Mouse (Mus musculus) layer of hippocampus, postnatal 14 days (tissue): Measurements from ENCODE around the gene Mcm6. TPM values are rescaled to one million over a fixed set of nuclear protein-coding genes. Genes with fewer than 3 reads are reported as not detected.

Experiments
- DNase-seq, 2 experiments: peaks; one replicate each; pipeline ENCODE4 v3.0.0; 2021 to 2022; ENCODE audit warnings: low spot score in 2 of 2, mixed read lengths in 1 of 2
- long read RNA-seq, 2 experiments: library from polyadenylated mRNA; stranded (forward); transcript quantifications; one replicate each; pipeline ENCODE4 v2.0.0; 2021
- total RNA-seq, 2 experiments: library from RNA; stranded (reverse); gene quantifications; 2 replicates each; pipeline ENCODE4 v1.2.3; 2021

The Mcm6 gene
- total RNA-seq: 10 to 100 TPM; 11.2 to 14.1 TPM
- long read RNA-seq, experiment 1, full-length matches to known transcripts: 22 of 25 reads
- long read RNA-seq, experiment 1, partial matches to known transcripts: 1 of 25 reads
- long read RNA-seq, experiment 1, other reads (novel, unspliced or antisense): 2 of 25 reads
- long read RNA-seq, experiment 2, transcript Mcm6-201 (17 exons, 2,910 nt): major isoform, 31 of 33 reads
- long read RNA-seq, experiment 2, partial matches to known transcripts: 0 of 33 reads
- long read RNA-seq, experiment 2, other reads (novel, unspliced or antisense): 2 of 33 reads

DNA sequence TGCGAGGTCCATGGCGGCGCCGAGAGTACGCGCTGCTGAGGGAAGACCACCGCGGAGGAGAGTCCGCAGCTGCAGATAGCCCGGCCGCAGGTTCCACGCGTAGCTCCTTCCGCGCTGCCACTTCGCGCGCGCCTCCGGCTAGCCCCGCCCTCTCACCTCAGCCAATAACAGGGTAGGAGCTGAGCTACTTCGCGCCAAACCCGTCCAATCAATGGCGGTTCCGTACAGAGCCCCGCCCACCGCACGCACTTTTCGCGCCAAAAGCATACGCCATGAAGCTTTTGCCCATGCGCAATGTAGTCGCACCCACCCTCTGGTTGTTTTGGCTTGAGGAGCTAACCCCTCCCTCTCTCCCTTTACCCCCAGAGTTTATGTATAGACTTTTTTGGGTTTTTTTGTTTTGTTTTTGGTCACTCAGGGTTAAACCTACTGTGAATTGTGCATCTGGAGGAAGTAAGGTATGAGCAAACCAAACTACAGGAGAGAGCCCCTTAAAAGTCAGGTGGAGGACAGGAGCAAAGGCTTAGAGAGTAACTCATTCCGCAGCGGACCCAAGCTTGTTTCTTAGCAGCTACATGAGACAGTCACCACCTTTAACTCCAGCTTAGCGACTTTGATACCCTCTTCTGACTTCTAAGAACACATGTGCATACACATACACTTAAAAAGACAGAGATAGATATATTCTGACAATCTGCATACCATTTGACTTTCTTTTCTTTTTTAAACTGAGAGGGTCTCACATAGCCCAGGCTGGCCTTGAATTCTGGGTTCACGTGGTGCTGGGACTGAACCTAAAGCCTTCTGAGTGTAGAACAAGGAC is at the start of gene Mcm6:
Mcm6 (minus strand) TSS at position 111 of the 823 bp plus-strand sequence.
- DNase-seq: peak; percentile 90 to 95

DNA sequence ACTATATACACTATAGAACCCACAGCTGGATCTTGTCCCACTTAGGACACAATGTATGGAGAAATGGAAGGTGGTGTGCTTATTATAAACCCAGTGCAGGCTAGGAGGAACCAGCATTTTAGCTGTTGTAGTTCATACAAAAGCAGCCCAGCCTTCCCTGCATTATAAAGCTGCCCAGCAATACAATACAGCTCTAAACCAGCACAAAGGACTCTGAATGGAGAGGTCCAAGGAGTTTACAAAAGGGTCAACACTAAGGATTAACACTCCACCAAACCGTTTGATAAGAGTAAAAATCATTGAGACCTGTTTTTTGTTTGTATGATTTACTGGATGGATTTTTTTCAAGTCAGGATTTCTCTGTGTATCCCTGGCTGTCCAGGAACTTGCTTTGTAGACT is 47.4 kb upstream of the Mcm6 start:
- no peak for DNase-seq

DNA sequence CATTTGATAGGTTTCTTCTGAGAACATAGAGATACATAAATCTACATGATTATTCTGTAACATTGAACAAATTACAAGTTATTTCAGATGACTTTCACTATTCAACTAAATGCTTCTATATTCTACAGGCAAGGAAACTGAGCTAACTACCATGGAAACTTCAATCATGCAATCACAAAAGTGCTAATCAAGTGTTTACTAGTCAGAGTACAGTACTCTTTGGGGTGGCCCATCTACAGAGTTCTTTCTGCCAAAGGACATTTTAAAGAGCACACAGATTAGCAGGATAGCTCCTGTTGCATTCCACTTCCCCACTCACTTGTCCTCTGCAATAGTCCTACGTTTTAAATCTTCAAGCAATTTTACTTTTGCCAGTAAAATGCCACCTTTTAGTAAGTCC is 46.2 kb upstream of the Mcm6 start:
- DNase-seq: no peak

DNA sequence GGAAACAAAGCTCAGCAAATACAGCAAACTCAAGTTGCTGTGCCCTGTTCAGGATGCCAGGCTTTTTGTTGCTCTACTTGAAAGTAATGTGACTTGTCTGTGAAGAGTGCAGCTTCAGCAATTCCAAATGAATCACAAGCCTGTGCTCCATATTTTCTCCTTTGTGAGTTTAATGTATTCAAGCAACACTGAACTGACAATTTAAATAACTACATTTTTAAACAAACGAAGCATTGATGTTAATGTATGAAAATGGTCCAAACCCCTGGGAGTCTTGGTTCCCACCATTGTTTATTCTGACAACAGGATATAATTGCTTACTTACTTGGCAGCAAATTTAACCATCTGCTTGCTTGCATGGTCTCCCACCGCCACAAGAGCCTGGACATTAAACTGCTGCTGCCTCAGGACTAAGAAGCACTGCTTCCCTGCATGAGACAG is 45.6 kb upstream of the Mcm6 start:
- peak in 1 of 2 experiments; percentile 18 for DNase-seq

DNA sequence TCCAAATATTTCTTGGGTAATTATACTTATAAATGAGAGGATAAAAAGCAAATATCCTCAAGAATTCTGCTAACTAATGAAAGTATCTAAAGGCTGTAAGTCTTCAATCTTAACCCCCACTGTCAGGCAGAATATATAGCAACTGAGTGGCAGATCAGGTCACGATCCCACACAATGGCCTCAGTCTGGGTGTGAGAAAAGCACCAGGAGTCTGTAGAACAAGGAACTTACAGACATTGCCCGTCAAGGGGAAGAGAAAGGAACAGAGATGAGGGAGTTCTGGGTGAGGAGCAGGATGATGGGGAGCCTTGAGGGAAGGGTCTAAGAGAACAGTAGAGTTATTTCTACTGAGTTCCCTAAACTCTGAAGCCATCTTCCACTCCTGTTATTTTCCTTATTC is 41.5 kb upstream of the Mcm6 start:
- DNase-seq: no peak

DNA sequence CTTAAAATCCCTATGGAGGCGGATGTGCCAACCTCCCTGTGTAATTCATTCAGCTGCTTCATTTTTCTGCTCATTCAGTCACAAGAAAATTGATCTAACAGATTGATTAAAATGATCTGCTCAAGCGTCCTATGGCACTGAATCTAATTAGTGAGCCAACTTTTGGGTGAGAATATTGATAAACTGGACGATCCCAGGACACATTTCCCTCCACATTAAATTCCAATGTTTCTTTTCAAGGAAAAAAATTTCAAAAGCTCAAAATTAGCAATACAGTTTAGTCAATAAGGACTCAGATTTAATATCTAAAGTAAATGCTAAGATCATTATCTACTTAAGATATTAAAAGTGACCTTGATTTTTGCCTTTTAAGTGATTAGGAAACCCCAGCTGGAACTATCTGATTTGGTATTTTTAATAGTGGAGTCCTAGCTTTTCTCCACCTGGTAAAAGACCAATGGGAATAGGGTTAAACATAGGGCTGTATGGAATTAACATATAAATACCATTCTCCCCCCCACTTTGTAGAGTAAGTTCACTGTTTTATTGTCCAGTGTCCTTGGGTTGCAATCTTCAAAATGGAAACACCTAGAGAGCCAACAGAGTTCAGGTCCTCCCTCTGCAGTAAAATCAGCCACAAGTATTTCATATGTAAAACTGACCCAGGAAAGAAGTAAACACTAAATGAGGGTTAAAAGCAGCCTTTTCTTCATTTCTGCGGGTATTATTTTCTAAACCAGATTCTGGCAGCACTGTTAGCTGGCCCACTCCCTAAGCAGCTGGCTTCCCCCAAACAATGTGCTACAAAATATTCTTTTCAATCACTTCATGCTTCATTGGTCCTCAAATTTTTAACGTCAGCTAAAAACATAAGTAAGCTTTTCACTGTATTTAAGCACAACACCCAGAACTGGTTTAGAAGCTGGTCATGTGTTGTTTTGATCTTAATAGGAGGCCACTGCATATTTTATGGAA is 40.8 kb upstream of the Mcm6 start:
- peak in 1 of 2 experiments; percentile 16 for DNase-seq

DNA sequence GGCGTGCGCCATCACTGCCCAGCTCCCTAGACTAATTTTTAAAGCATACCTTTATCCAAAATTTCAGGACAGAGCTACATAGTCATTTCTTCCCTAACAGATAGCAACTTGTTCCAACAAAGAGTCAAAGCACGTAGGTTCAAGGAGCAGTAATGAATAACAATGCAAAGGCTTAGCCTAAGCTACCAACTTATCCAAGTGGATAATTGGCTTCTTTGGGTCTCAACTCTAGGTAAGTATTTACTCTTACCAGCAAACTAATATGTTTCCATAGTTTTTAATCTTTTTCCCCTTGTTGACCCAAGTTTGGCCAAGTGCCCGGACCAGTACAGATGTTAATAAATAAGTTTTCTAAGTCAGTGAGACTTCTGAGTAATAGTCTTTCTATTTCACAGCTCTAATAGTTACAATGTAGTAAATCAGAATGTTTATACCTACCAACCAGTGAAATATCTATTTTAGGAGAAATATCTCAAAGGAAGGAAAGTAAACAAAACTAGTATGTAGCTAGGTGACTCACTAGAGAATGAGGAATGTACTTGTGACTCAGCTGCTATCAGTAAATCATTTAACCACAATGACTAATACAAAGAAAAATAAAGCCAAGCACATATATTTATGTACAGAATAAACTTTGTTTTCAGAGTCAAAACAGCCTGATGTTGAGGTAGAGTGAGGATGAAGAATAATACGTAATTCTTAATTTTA is 39.4 kb upstream of the Mcm6 start:
- DNase-seq: no peak

DNA sequence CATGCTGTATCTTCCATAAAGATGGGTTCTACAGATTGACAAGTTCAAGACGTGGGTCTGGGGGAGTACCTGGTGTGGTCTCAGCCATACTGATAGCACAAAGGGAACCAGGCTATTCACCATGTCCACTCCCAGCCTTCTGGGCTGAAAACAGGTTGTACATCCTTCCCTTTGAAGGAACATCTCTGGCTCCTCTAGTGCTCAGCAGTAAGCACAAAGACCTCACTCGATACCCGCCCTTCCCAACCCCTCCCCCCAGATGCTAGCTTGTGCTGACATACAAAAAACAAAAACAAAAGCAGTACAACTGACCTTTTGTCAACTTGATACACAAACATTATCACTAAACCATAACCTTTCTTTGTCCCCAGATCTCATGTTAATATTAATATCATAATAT is 35.2 kb upstream of the Mcm6 start:
- DNase-seq: no peak

DNA sequence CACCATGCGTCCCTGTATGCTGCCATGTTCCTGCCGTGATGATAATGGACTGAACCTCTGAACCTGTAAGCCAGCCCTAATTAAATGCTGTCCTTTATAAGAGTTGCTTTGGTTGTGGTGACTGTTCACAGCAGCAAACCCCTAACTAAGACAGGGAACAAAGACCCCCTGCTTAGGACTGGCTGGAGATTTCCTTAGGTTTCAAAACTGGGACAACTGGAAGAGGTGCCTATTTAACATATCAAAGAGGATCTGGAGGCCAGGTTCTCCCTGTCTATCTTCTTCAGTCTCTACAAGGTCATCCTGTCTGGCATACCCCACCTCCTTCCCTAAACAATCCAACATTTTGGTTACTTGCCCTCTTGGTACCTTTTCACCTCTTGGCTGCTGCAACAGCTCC is 32.9 kb upstream of the Mcm6 start:
- no peak for DNase-seq

DNA sequence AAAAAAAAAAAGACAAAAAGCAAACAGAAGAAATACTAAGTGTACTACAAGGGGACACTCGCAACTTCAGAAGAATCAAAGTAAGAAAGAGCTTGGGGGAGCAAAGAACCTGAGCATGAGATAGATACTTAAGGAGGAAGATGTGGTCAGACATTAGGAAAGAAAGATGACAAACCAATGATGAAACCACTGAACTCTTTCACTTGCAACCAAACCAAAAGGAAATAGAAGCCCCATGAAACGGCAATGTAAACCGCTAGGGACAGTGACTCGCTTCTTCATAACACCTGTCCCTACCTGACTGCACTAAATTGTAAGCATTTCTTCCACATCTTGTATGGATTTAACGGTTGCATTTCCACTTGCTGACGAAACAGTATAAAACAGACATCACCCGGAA is 27.0 kb upstream of the Mcm6 start:
- DNase-seq: no peak

DNA sequence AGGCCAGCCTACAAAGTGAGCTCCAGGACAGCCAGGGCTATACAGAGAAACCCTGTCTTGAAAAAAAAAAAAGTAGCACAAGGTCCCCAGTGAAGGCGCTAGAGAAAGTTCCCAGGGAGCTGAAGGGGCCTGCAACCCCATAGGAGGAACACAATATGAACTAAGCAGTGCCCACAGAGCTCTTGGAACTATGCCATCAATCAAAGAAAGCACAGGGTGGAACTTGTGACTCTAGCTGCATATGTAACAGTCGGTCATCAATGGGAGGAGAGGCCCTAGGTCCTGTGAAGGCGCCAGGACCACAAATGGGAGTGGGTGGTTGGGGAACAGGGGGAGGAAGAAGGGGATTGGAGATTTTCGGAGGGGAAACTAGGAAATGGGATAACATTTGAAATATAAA is 17.4 kb upstream of the Mcm6 start:
- no peak for DNase-seq

DNA sequence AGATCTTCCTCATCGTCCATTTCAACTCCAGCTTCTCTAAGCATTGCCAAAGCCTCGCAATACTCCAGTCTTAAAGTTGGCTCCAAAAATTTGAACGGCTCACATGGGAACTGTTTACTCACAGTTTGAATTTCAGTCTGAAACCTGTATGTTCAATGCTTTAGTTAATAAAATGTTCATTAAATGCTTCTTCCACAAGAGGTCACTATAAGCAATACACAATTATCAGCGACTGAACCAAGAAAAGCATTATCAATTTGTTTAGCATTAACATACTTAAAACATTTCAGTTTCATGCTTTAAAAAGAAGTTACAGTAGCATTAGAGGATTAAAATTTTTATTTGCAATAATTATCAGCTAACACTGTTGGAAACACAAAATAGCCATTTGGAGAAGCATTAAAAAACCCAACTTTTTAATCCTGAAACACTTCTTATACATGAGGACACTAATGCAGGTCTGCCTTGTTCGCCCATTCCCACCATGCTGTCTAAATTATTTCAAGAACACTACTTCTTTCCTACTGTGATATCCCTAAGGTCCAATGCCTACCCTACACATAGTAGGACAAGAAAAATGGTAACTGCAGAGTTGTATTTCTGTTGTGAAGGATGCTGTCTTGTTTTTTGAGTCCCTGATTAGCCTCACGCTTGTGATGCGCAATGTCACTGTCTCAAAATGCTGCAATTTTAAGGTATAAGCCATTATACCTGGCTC is 12.8 kb upstream of the Mcm6 start:
- peak in 1 of 2 experiments; percentile 40 for DNase-seq

DNA sequence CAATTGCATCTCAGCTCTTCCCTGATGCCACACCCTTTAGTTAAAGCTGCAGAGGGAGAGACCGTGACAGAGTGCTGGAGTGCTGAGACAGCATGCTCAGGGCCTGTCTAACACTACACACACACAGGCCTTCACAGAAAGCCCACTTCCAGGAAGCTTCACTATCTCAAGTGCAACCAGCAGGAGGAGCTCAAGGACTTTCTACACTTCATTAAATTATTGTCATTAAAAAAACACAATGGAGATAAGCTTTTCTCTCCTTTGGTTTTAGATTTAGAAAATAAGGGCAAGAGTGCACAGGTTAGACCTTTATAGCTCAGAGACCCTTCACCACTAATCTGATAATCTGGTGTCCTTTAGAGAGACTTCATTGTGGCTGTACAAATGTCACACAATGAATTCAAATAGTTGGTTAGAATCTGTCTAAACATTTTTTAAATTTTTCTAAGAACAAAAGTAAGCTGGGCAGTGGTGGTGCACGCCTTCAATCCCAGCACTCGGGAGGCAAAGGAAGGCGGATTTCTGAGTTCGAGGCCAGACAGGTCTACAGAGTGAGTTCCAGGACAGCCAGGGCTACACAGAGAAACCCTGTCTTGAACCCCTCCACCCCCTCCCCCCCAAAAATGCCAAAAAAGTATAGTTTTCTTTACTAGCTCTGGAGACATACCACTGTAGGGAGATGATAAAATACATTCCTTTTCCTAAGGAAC is 9.4 kb upstream of the Mcm6 start:
- peak; percentile 46 to 74 for DNase-seq

DNA sequence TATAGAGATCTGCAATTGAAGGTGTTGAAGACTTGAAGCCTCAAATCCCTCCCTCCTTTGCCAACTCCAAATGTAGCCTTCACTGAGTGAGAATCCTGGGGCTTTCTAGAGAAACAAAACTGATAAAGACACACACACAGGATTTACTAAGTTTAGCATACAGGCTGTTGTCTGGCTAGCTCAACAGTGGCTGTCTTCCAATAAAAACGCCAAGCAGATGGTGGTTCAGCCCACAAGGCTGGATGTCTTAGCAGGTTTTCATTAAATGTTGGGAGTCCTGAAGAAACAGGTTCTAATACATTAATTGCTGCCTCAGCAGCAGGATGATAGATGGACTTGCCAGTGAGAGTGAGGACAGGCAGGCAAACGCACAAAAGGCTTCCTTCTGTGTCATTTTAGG is 1.1 kb upstream of the Mcm6 start:
- DNase-seq: peak; percentile 15 to 35

DNA sequence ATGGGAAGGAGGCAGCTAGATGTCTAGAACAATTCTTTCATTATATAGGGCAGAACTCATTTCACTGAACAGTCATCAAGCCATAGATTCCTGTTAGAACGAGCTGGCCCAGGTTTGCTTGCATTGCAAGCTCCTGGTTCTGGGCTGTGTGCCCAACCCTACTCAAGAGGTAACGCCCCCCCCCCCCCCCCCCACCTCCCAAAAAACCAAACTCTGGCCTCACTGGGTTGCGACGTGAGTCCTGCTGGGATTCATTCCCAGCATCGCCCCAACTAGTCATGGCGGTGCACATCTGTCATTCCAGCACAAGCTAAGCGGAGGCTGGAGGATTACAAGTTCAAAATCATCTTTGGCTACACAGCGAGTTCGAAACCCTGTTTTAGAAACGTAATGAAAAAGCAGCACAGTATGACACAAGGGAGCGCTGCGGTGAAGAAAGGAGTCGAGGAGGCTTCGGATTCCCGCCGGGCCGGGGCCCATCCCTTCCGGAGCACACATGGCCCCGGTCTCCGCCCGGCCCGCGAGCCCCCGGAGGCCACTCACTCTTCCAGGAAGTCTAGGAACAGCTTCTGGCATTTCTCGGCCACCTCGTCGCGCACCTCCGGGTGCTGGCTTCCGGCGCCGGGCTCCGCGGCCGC is 429 bp downstream of the Mcm6 start:
- no peak for DNase-seq

DNA sequence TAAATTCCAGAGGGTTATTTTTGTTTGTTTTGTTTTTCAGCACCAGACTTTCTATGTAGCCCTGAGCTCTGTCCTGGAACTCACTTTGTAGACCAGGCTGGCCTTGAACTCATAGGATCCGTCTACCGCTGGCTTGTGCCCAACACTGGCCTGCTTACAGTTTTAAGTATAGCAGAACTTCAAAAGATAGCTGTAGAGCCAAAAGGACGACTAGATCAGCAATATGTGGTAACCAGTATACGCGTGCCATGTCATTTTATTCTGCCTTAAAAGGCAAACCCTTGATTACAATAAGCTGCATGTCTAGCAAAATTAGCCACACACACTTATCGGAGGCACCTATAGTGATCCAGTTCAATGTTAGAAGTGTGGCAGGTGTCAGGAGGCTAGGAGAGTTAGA is 1.2 kb downstream of the Mcm6 start:
- DNase-seq: no peak

DNA sequence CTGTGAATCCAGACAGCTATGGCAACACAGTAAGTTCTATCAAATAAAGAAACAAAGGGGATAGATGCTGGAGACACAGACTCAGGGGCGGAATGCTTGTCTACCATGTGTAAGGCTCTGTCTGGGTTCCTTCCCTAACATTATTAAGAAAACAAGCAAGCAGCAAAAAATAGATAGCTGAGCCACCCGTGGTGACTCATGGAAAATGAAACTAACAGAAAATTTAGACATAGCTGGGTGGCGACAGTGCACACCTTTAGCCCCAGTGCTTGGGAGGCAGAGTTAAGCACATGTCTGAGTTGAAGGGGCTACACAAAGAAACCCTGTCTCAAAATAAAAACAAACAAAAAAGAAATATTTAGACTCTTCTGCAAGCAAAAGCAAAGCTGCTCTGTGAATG is 2.0 kb downstream of the Mcm6 start:
- DNase-seq: no peak

DNA sequence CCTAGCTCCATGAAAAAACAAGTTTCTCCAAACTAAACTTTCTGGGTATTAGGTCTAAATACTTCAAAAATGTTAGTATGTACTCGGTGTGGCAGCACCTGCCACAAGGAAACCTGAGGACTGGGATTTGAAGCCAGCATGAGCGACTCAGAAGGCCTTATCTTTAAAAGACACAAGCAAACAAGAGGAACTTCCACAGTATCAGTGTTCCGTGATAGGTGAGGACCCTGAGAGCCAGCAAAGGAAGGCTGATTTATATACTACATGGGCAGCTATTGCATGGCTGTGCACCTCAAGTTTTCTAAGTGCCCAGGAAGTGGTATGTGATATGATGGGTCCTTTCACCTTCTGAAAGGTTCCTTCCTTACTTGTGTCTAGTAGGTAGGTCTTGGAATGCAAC is 6.4 kb downstream of the Mcm6 start:
- DNase-seq: no peak

DNA sequence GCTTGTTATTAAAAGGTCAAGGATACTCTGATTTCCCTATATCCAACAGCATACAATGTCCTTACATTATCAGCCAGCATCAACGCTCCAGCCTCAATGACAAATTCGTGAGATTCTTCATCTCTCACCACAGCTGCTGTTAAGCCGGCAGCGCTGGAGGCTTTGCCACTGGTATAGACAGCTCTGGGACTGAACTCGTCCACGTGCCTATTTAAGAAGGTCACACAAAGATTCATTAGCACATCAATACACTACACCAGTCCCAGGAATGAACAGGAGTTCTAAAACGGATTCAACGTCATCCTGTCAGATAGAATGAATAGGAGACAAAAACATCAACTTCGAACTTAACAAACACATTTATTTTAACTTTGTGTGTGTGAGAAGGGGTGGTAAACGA is 15.2 kb downstream of the Mcm6 start:
- DNase-seq: no peak
